Mouse (Mus musculus) fibroblast of lung, adult 2 months (primary cell): Measurements from ENCODE around the gene Mpp2.

Experiments used
- DNase-seq: peaks from one replicate; pipeline ENCODE4 v3.0.0-alpha.2; 2011; ENCODE audit warnings: low read depth

The Mpp2 gene

DNA sequence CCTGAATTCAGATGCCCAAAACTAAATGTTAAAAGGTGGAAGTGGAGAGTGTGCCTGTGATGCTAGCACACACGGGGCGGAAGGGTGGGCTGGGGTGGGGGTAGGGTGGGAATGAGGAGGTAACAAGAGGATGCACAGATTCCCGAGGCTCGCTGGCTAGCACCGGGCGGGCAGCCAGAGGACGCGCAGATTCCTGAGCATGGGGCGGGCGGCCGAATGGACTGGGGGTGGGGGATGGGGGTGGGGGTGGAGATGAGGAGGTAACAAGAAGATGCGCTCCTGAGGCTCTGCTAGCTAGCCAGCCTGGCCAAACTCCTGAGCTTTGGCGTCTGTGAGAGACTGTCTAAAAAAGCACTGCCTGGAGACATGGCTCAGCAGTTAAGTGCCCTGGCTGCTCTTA, 17.9 kb downstream of the Mpp2 start:
- DNase-seq, result no peak

DNA sequence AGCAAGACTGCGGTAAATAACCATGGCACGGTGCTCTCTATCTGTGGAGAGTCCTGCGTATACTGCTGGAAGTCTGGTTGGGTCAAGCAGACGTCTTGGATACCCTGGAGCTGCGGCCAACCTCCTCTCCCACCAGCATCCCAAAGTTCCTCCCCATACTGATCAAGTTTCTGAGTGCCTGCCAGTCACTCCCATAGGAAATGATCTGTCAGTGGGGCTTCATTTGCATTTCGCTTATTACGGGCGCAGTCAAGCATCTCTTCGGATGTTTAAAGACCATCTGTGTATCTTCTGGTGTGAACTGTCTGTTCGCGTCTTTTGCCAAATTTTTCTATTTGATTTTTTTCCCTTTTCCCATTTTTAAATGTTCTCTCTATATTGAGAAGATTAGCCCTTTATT, 18.7 kb downstream of the Mpp2 start:
- no peak for DNase-seq

DNA sequence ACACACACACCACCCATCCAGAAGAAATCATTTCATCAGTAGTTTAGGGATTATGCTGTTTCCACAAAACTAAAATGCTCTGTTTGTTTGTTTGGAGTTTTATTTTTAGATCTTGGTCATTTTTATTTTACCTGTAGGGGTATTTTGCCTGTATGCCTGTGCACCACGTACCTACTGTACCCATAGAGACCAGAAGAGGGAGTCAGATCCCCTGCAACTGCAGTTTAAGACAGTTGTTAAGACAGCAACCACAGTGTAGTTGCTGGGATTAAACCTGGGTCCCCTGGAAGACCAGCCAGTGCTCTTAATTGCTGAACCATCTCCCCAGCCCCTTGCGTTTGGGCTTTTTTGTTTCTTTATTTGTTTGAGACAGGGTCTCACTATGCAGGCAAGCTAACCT, 19.3 kb downstream of the Mpp2 start:
- no peak for DNase-seq

GRCm38 (mm10) chr11:102063076-102063475, 25.2 kb downstream of the Mpp2 start:
- no peak for DNase-seq

GRCm38 (mm10) chr11:102061941-102062473, 26.3 kb downstream of the Mpp2 start:
- no peak for DNase-seq

DNA sequence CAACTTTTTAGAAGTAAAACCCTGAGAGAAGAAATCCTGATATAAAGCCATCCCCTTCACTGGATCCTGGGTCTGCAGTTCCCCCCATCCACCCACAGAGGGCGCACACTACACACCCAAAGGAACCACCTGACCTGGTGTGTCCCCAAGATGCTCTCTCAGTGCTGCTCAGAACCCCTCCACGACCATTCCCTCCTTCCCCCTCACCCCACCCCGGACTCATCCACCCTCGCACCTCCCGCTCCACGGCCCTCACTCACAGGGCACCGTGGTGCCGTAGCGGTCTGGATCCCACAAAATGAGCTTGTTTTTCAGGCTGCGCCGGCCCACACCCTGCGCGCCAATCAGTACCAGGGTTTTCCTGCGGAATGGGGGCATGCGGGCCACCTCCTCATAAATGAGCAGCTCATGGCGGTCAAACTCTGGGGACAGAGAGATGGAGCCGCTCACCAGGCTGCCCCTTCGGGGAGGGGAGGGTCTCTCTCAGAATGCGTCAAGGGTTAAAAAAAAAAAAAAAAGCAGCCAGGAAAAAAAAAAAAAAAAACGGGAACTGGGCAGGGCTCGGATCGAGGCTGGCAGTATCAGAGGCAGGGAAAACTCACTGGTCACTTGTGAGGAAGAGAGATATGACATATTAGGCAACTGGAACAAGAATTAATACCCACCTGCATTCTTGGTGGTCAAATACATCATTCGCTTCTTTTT, 26.9 kb downstream of the Mpp2 start:
- peak; percentile 28 for DNase-seq

DNA sequence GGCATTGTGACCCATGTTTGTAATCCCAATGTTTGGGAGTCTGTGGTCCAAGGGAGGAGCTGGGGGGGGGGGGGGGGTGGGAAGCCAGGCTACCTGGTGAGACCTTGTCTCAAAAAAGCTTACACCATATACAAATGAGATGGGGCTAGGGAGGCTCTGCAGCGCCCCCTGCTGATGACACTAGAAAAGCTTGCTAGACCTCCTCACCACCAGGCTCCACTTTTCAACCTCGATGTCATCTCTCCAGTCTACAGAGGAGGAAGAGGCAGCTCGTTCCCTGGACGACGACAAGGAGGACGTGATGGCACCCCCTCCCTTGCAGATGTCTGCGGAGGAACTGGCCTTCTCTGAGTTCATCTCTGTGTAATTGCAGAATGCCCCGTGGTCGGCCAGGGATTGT, 34.5 kb downstream of the Mpp2 start:
- no peak for DNase-seq

GRCm38 (mm10) chr11:102053183-102053582, 35.1 kb downstream of the Mpp2 start:
- DNase-seq, result peak; percentile 39

GRCm38 (mm10) chr11:102052697-102053096, 35.6 kb downstream of the Mpp2 start:
- no peak for DNase-seq

GRCm38 (mm10) chr11:102051954-102052353, 36.4 kb downstream of the Mpp2 start:
- no peak for DNase-seq

DNA sequence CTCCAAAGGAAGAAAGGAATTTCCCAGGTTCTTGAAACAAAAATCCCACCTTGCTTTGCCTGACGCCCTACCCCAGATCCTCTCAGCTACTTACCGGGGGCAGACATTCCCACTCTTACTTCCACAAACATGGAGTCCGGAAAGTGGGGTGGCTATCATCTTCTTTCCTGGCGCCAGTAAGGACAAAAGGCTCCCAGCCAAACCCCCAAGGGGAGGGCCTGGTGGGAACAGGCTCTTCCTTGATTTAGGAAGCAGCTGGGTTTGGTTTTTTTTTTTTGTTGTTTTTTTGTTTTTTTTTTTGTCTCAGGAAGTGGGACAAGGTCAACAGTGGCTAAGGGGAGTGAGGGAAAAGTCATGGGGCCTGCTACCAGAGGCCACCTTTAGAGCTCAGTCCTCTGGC, 36.8 kb downstream of the Mpp2 start:
- no peak for DNase-seq

DNA sequence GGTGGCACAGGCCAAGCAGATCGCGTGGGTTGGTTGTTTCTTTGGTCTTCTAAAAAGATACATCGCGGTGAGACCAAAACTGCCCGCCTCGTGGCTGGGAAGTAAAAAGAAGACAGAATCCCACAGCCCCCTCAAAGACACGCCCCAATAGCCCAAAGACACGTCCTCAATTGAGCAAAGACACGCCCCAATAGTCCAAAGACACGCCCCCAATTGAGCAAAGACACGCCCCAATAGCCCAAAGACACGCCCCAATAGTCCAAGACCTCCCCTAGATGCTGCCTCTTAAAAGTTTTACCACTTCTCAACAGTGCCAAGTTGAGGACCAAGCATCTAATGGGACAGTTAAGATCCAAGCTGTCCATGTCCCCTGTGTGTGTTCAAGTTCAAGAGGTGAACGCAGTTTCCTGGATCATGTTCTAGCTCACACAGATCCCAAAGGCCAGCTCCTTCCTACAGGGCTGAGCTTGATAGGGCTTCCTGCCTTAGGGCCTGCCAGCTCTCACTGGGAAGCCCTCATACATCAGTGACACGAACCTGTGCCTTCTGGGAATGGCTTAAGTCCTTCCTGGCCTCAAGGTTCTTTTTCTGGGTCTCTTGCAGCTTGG, 38.3 kb downstream of the Mpp2 start:
- DNase-seq, result no peak

- no peak for DNase-seq
Measured at GRCm38 (mm10) chr11:102046607-102047006, 41.7 kb downstream of the Mpp2 start.

DNA sequence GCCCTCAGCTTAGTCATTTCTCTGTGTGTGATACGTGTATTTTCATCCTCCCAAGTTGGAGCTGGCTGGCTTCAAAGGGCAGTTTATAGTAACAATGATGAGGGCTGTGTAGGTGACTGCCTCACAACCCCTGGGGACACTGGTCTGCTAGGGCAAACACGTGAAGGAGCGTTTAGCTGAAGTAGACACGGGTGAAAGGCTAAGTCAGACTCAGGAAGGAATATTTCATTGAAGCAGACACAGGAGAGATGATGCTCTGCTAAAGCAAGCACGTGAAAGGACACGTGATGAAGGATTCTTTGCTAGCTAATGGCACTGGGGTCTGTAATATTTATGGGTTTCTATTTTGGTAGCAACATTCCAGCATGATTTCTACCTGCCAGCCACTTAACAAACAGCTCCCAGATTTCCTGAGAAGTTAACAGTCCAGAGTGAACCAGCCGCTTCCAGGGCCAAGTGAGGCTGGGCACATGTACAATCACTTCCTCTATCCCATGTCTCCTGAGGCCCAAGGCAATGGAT, 43.6 kb downstream of the Mpp2 start:
- DNase-seq, result no peak

DNA sequence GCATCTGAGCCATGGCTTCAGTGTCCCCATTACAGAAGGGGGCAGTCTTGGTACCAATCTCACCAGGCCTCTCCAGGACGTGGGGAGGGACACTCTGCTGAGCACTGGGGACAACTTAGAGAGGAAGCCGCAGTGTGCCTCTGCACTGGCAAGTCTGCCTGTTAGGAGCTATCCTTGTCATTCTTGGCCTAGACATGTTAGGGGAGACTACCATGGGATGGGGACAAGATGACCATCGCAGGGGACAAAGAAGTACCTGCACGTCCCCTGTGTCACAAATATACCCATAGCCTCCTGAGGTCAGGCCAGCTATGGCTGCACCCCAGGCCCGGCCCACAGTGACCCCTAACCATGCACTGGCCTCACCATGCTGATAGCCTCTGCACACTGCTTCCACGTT, 44.9 kb downstream of the Mpp2 start:
- DNase-seq, result no peak

GRCm38 (mm10) chr11:102042971-102043370, 45.3 kb downstream of the Mpp2 start:
- DNase-seq, result no peak

GRCm38 (mm10) chr11:102041350-102041949, 46.9 kb downstream of the Mpp2 start, which contains the start of gene Cd300lg:
Gene Cd300lg (plus strand): TSS chr11:102041509.
- DNase-seq, result no peak

GRCm38 (mm10) chr11:102040646-102041045, 47.7 kb downstream of the Mpp2 start:
- DNase-seq, result no peak

GRCm38 (mm10) chr11:102040138-102040524, 48.2 kb downstream of the Mpp2 start:
- DNase-seq, result peak; percentile 73

DNA sequence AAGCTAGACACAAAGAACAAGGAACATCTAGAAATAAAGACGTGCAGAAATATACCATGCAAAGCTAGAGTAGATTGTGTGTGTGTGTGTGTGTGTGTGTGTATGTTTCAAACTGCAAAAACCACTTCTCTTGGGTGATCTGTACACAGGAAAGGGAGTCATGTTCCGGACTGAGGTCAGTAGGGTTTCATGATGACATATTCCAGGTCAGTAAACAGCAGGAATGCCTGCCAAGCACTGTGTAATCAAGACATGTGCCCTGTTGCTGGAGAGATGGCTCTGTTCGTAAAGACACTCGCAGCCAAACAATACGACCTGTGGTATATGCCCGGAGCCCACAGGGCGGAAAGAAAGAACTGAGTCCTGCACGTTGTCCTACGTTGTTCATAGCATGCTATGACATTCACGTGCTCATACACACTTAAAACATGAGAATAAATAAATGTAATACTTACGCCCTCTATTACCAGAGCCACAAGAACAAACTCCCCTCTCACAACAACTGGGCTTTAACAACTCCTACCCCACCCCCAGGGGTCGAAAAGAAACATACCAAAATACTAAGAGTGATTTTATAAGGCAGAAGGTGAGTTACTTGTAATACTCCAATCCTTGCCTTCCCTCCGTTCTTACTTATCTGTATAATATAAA, 48.7 kb downstream of the Mpp2 start:
- no peak for DNase-seq

DNA sequence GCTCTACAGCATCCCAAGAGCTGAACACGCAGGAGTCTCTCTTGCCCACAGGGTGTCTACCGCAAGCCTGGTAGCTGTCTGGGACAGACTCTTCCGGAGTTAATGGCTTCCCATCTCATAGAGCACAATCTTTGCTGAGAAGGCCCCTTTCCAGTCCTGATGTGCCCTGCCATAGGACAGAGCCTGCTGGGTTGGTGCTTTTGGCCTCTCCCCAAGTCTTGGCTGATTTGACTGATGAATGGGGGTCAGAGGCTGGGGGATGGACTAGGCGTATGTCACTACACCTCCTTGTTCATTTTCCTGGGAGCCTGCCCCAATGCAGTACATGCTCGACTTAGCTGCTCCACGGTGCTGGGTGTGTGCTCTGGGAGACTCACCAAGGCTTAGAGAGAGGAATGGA, 50.5 kb downstream of the Mpp2 start:
- DNase-seq, result no peak

DNA sequence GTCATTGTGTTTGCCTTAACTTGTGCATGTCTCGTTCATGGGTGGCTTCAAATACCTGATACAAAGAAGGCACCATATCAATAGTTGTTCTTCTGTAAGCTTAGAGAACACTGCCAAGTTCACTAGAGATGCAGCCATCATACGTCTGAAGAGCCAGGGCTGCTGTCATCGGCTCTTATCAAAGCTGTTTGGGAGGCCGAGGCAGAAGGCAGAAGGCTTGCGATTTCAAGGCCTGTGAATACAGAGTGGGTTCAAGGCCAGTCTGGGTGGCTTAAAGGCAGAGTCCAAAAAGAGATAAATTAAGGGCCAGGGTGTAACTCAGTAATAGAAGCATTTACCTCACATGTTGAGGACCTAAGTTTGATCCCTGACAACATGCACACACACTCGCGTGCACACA, 52.0 kb downstream of the Mpp2 start:
- no peak for DNase-seq
